In genomic region chr6:44010946-44011345, GRCm38 (mm10) we compare ENCODE assay signal across 10 mouse cellular contexts.
DNase-seq lines count a peak whose midpoint lies in the region; ATAC-seq and TF ChIP-seq lines count a peak whose summit lies in the region.
"Had no signal": no experiment of that assay in that cellular context is flagged by ENCODE, and none has a peak within 500 bp of the region (broad histone marks: within the 10 kb centered on the region; RNA-seq: fewer than 3 reads in every experiment).

No protein-coding gene starts in this region.

- H3K4me1 ChIP-seq in embryonic facial prominence, embryonic 11.5 days (ENCODE audit: control insufficient read depth, insufficient read depth, low read length): no peaks in the 10 kb centered on the region
- no peaks in the 10 kb centered on the region for H3K4me1 ChIP-seq in embryonic facial prominence, embryonic 10.5 days
- no peaks in the 10 kb centered on the region for H3K4me1 ChIP-seq in kidney, embryonic 14.5 days (ENCODE audit: control insufficient read depth, insufficient read depth, low read length)
- H3K4me1 ChIP-seq in hindbrain, postnatal 0 days (ENCODE audit: insufficient read depth, low read length): no peaks in the 10 kb centered on the region
- no peaks in the 10 kb centered on the region for H3K4me1 ChIP-seq in midbrain, embryonic 14.5 days (ENCODE audit: control insufficient read depth, insufficient read depth, low read length)
- H3K4me1 ChIP-seq: megakaryocyte, embryonic 14.5 days had no signal

- peak; percentile 43 for DNase-seq in embryonic facial prominence, embryonic 11.5 days (ENCODE audit: low spot score)
- DNase-seq in embryonic facial prominence, embryonic 10.5 days (ENCODE audit: low spot score): no peak
- DNase-seq in kidney, adult 8-10 months: no peak
- DNase-seq in hindbrain, postnatal 0 days (ENCODE audit: low spot score): peak; percentile 33
- peak; percentile 44 for DNase-seq in midbrain, embryonic 14.5 days
- no peak for DNase-seq in yolk sac, embryonic 10.5 days (ENCODE audit: low spot score)
- no peak for DNase-seq in liver
- DNase-seq: cerebellum, adult 18-20 months had no signal

- WGBS in embryonic facial prominence, embryonic 11.5 days: 45% methylated on average over 4 of the region's 4 CpGs
- 59% methylated on average over 4 of the region's 4 CpGs for WGBS in embryonic facial prominence, embryonic 10.5 days
- WGBS in kidney, embryonic 14.5 days: 51% methylated on average over 4 of the region's 4 CpGs
- 53% methylated on average over 4 of the region's 4 CpGs for WGBS in hindbrain, postnatal 0 days
- 52% methylated on average over 4 of the region's 4 CpGs for WGBS in midbrain, embryonic 14.5 days

- no peak overlapping the region for H3K27ac ChIP-seq in embryonic facial prominence, embryonic 11.5 days (replicated peaks; ENCODE audit: low read depth, low read length)
- H3K27ac ChIP-seq in embryonic facial prominence, embryonic 10.5 days (replicated peaks): no peak overlapping the region
- no peak overlapping the region for H3K27ac ChIP-seq in kidney, embryonic 14.5 days (ENCODE audit: low read depth, low read length)
- no peak overlapping the region for H3K27ac ChIP-seq in hindbrain, postnatal 0 days
- H3K27ac ChIP-seq in midbrain, embryonic 14.5 days (replicated peaks; ENCODE audit: low read depth, low read length): no peak overlapping the region

- no peaks in the 10 kb centered on the region for H3K9me3 ChIP-seq in embryonic facial prominence, embryonic 11.5 days (replicated peaks; ENCODE audit: control insufficient read depth, low read length)
- H3K9me3 ChIP-seq in embryonic facial prominence, embryonic 10.5 days: no peaks in the 10 kb centered on the region
- H3K9me3 ChIP-seq in kidney, embryonic 14.5 days (ENCODE audit: control insufficient read depth, low read length): no peaks in the 10 kb centered on the region
- no peaks in the 10 kb centered on the region for H3K9me3 ChIP-seq in hindbrain, postnatal 0 days (ENCODE audit: low read length)
- no peaks in the 10 kb centered on the region for H3K9me3 ChIP-seq in midbrain, embryonic 14.5 days (ENCODE audit: control insufficient read depth, low read length)
- H3K9me3 ChIP-seq: megakaryocyte, embryonic 14.5 days had no signal

- H3K36me3 ChIP-seq in embryonic facial prominence, embryonic 11.5 days (replicated peaks; ENCODE audit: control insufficient read depth, insufficient read depth, low read depth, low read length): no peaks in the 10 kb centered on the region
- no peaks in the 10 kb centered on the region for H3K36me3 ChIP-seq in embryonic facial prominence, embryonic 10.5 days (replicated peaks)
- H3K36me3 ChIP-seq in kidney, embryonic 14.5 days (ENCODE audit: control insufficient read depth, insufficient read depth, low read length): no peaks in the 10 kb centered on the region
- H3K36me3 ChIP-seq in hindbrain, postnatal 0 days (ENCODE audit: insufficient read depth, low read length): no peaks in the 10 kb centered on the region
- H3K36me3 ChIP-seq in midbrain, embryonic 14.5 days (ENCODE audit: control insufficient read depth, insufficient read depth, low read length): no peaks in the 10 kb centered on the region

- no peaks in the 10 kb centered on the region for H3K27me3 ChIP-seq in embryonic facial prominence, embryonic 11.5 days (ENCODE audit: control insufficient read depth, insufficient read depth, low read length)
- no peaks in the 10 kb centered on the region for H3K27me3 ChIP-seq in embryonic facial prominence, embryonic 10.5 days (replicated peaks; ENCODE audit: low read depth, poor library complexity, severe bottlenecking)
- H3K27me3 ChIP-seq in kidney, embryonic 14.5 days (ENCODE audit: control insufficient read depth, insufficient read depth, low read length): no peaks in the 10 kb centered on the region
- no peaks in the 10 kb centered on the region for H3K27me3 ChIP-seq in hindbrain, postnatal 0 days (ENCODE audit: insufficient read depth, low read length)
- H3K27me3 ChIP-seq in midbrain, embryonic 14.5 days (ENCODE audit: control insufficient read depth, insufficient read depth, low read length): no peaks in the 10 kb centered on the region
- H3K27me3 ChIP-seq: megakaryocyte, embryonic 14.5 days had no signal

- no peak overlapping the region for H3K4me2 ChIP-seq in embryonic facial prominence, embryonic 11.5 days (ENCODE audit: low read depth, low read length)
- H3K4me2 ChIP-seq in kidney, embryonic 14.5 days (replicated peaks; ENCODE audit: low read depth, low read length): no peak overlapping the region
- no peak overlapping the region for H3K4me2 ChIP-seq in hindbrain, postnatal 0 days (ENCODE audit: low read depth, low read length)
- H3K4me2 ChIP-seq in midbrain, embryonic 14.5 days (ENCODE audit: low read length): no peak overlapping the region

- ATAC-seq in embryonic facial prominence, embryonic 11.5 days (replicated peaks; ENCODE audit: insufficient number of reproducible peaks, low FRiP score, low TSS enrichment, low read depth): no peak
- ATAC-seq in kidney, embryonic 14.5 days (ENCODE audit: low FRiP score, low TSS enrichment): peak; percentile 57; the same call in 1 of the 2 replicates
- peak; percentile 10; the same call in 1 of the 2 replicates for ATAC-seq in hindbrain, postnatal 0 days
- peak; percentile 50; the same call in 1 of the 2 replicates for ATAC-seq in midbrain, embryonic 14.5 days (ENCODE audit: low FRiP score, low TSS enrichment)

- no peak overlapping the region for H3K4me3 ChIP-seq in embryonic facial prominence, embryonic 11.5 days (ENCODE audit: low read depth, low read length)
- no peak overlapping the region for H3K4me3 ChIP-seq in embryonic facial prominence, embryonic 10.5 days
- no peak overlapping the region for H3K4me3 ChIP-seq in kidney, embryonic 14.5 days (ENCODE audit: low read length)
- no peak overlapping the region for H3K4me3 ChIP-seq in hindbrain, postnatal 0 days (ENCODE audit: low read length)
- H3K4me3 ChIP-seq in midbrain, embryonic 14.5 days (replicated peaks; ENCODE audit: low read depth, low read length): no peak overlapping the region
- H3K4me3 ChIP-seq: megakaryocyte, embryonic 14.5 days had no signal

- H3K9ac ChIP-seq in embryonic facial prominence, embryonic 11.5 days (replicated peaks; ENCODE audit: low read length): no peak overlapping the region
- H3K9ac ChIP-seq in kidney, embryonic 14.5 days (ENCODE audit: low read depth, low read length): no peak overlapping the region
- no peak overlapping the region for H3K9ac ChIP-seq in hindbrain, postnatal 0 days (replicated peaks; ENCODE audit: low read length)
- no peak overlapping the region for H3K9ac ChIP-seq in midbrain, embryonic 14.5 days (replicated peaks; ENCODE audit: low read length)

- no peak for TF ChIP-seq CTCF in hindbrain, postnatal 0 days (IDR thresholded peaks at IDR 0.05; ENCODE audit: low read depth)

Comparison
In these comparisons a context has a peak if more than half of its experiments do, and no peak if none do; other contexts are left out.
1. DNase-seq: peak in embryonic facial prominence, embryonic 11.5 days (single experiment), hindbrain, postnatal 0 days (single experiment) and midbrain, embryonic 14.5 days (single experiment); none in embryonic facial prominence, embryonic 10.5 days (single experiment), kidney, adult 8-10 months (0 of 2), yolk sac, embryonic 10.5 days (single experiment) and liver (single experiment).